Mouse (Mus musculus) CH12.LX (cell line): ENCODE data around the gene Tmtc1. TPM values are rescaled to one million over a fixed set of nuclear protein-coding genes. Genes with fewer than 3 reads are reported as not detected.

Source experiments
- DNase-seq: peaks from one replicate; pipeline ENCODE4 v3.0.0-alpha.2; 2013; ENCODE audit errors: extremely low read depth
- H3K27ac ChIP-seq: 2 replicates; pipeline ENCODE4 v1.5.1; 2012; ENCODE audit warnings: low read depth, mild to moderate bottlenecking, control low read depth, moderate library complexity; ENCODE audit not compliant: insufficient read depth
- H3K27me3 ChIP-seq: replicated peaks from 2 replicates; pipeline ENCODE3; 2012; ENCODE audit warnings: inconsistent platforms
- H3K36me3 ChIP-seq, 2 experiments: replicated peaks in 1 of 2; 2 replicates each; pipeline versions ENCODE3 to v1.6.1; 2012; ENCODE audit warnings: inconsistent platforms in 1 of 2, low read length in 1 of 2, mild to moderate bottlenecking in 1 of 2, mixed read lengths in 1 of 2, moderate library complexity in 1 of 2; ENCODE audit not compliant: control insufficient read depth in 1 of 2, insufficient read depth in 1 of 2
- H3K4me1 ChIP-seq, 2 experiments: 2 replicates each; pipeline ENCODE4 v1.6.1; 2012; ENCODE audit warnings: inconsistent platforms in 1 of 2, moderate library complexity in 1 of 2; ENCODE audit not compliant: insufficient read depth in 2 of 2, control insufficient read depth in 1 of 2
- H3K4me2 ChIP-seq: 2 replicates; pipeline ENCODE4 v1.6.1; 2012; ENCODE audit warnings: low read depth, mild to moderate bottlenecking, control low read depth; ENCODE audit not compliant: poor library complexity, insufficient read depth, severe bottlenecking
- H3K4me3 ChIP-seq, 3 experiments: fragments of 150-350 bp in 1 of 3; sonication (generic) in 1 of 3; replicated peaks in 1 of 3; 2 replicates each; pipeline versions ENCODE3 to v1.5.1; 2011 to 2012; ENCODE audit warnings: low read depth in 2 of 3, low read length in 2 of 3, mild to moderate bottlenecking in 2 of 3, moderate library complexity in 2 of 3, control low read depth in 1 of 3, improper control_type of control experiment in 1 of 3, inconsistent platforms in 1 of 3, mixed read lengths in 1 of 3; ENCODE audit not compliant: poor library complexity in 1 of 3
- H3K79me2 ChIP-seq: replicated peaks from 2 replicates; pipeline ENCODE4 v1.6.1; 2012; ENCODE audit warnings: mild to moderate bottlenecking, moderate library complexity; ENCODE audit not compliant: control insufficient read depth, poor library complexity, insufficient read depth, severe bottlenecking; ENCODE audit errors: extremely low read depth
- H3K9ac ChIP-seq: 2 replicates; pipeline ENCODE4 v1.6.1; 2012; ENCODE audit warnings: low read depth, mild to moderate bottlenecking, control low read depth, moderate library complexity; ENCODE audit not compliant: insufficient read depth
- H3K9me3 ChIP-seq: replicated peaks from 2 replicates; pipeline ENCODE3; 2012; ENCODE audit warnings: low read length, inconsistent platforms, mixed read lengths
- E2F4 ChIP-seq: IDR thresholded peaks from 2 replicates; pipeline ENCODE4 v1.6.1; 2011; ENCODE audit warnings: low read depth, low read length, improper control_type of control experiment; ENCODE audit not compliant: insufficient replicate concordance
- GABPA ChIP-seq: IDR thresholded peaks from 2 replicates; pipeline ENCODE4 v1.6.1; 2012; ENCODE audit warnings: low read depth, low read length, improper control_type of control experiment, inconsistent platforms; ENCODE audit not compliant: insufficient replicate concordance
- HCFC1 ChIP-seq: IDR thresholded peaks from 2 replicates; pipeline ENCODE4 v1.6.1; 2012; ENCODE audit warnings: low read depth, mild to moderate bottlenecking, inconsistent platforms, low read length, improper control_type of control experiment
- IRF4 ChIP-seq: IDR thresholded peaks from 2 replicates; pipeline ENCODE4 v1.6.1; 2014; ENCODE audit warnings: low read depth, mild to moderate bottlenecking, inconsistent platforms, low read length, improper control_type of control experiment
- JUN ChIP-seq: IDR thresholded peaks from 2 replicates; pipeline ENCODE4 v1.6.1; 2011; ENCODE audit warnings: low read depth, mild to moderate bottlenecking, low read length, improper control_type of control experiment, moderate library complexity; ENCODE audit not compliant: insufficient read depth
- MAFK ChIP-seq: IDR thresholded peaks from 2 replicates; pipeline ENCODE4 v1.6.1; 2011; ENCODE audit warnings: low read length, improper control_type of control experiment; ENCODE audit not compliant: insufficient replicate concordance
- MAX ChIP-seq: IDR thresholded peaks from 2 replicates; pipeline ENCODE4 v1.6.1; 2011; ENCODE audit warnings: low read length, improper control_type of control experiment
- MAZ ChIP-seq: IDR thresholded peaks from 2 replicates; pipeline ENCODE4 v1.6.1; 2012; ENCODE audit warnings: low read depth, mild to moderate bottlenecking, inconsistent platforms, low read length, improper control_type of control experiment, moderate library complexity
- MEF2A ChIP-seq: IDR thresholded peaks from 2 replicates; pipeline ENCODE4 v1.6.1; 2014; ENCODE audit warnings: low read depth, mild to moderate bottlenecking, inconsistent platforms, low read length, improper control_type of control experiment, borderline replicate concordance
- NRF1 ChIP-seq: IDR thresholded peaks from 2 replicates; pipeline ENCODE4 v1.6.1; 2014; ENCODE audit warnings: low read depth, mild to moderate bottlenecking, inconsistent platforms, low read length, improper control_type of control experiment, moderate library complexity
- POLR2AphosphoS2 ChIP-seq: IDR thresholded peaks from 2 replicates; pipeline ENCODE4 v1.6.1; 2011; ENCODE audit warnings: low read depth, low read length, improper control_type of control experiment
- RAD21 ChIP-seq: IDR thresholded peaks from 2 replicates; pipeline ENCODE4 v1.6.1; 2011; ENCODE audit warnings: low read depth, mild to moderate bottlenecking, low read length, improper control_type of control experiment, moderate library complexity
- RCOR1 ChIP-seq: conservative IDR thresholded peaks from 2 replicates; pipeline ENCODE4 v1.6.1; 2012; ENCODE audit warnings: low read depth, mild to moderate bottlenecking, inconsistent platforms, low read length, improper control_type of control experiment
- SIN3A ChIP-seq: IDR thresholded peaks from 2 replicates; pipeline ENCODE4 v1.6.1; 2012; ENCODE audit warnings: low read length, improper control_type of control experiment, inconsistent platforms
- TBP ChIP-seq: conservative IDR thresholded peaks from 2 replicates; pipeline ENCODE4 v1.6.1; 2011; ENCODE audit warnings: low read depth, low read length, improper control_type of control experiment
- USF1 ChIP-seq: IDR thresholded peaks from 2 replicates; pipeline ENCODE4 v1.6.1; 2014; ENCODE audit warnings: low read depth, mild to moderate bottlenecking, inconsistent platforms, low read length, improper control_type of control experiment
- USF2 ChIP-seq: conservative IDR thresholded peaks from 2 replicates; pipeline ENCODE4 v1.6.1; 2011; ENCODE audit warnings: low read depth, low read length, improper control_type of control experiment
- ZKSCAN1 ChIP-seq: IDR thresholded peaks from 2 replicates; pipeline ENCODE4 v1.6.1; 2012; ENCODE audit warnings: low read depth, inconsistent platforms, low read length, improper control_type of control experiment, borderline replicate concordance
- ZMIZ1 ChIP-seq: IDR thresholded peaks from 2 replicates; pipeline ENCODE4 v1.6.1; 2012; ENCODE audit warnings: low read depth, mild to moderate bottlenecking, inconsistent platforms, low read length, improper control_type of control experiment
- ZNF384 ChIP-seq: IDR thresholded peaks from 2 replicates; pipeline ENCODE4 v1.6.1; 2012; ENCODE audit warnings: low read depth, low read length, improper control_type of control experiment, inconsistent platforms
- dilution Hi-C: fragments of 300-500 bp; cut with MboI; formaldehyde crosslinking; loops from 2 replicates; pipeline ENCODE4 v1.14.3; 2020; ENCODE audit warnings: low sequenced_read_pairs; ENCODE audit not compliant: extremely low pct_unique_long_range_greater_than_20kb, extremely low pct_ligation_motif_present
- in situ Hi-C: fragments of 300-500 bp; cut with MboI; formaldehyde crosslinking; loops from 3 replicates; pipeline ENCODE4 v1.14.3; 2019; ENCODE audit warnings: low sequenced_read_pairs, low pct_ligation_motif_present, low pct_unique_long_range_greater_than_20kb, mixed read lengths
- polyA plus RNA-seq: library from polyadenylated mRNA; unstranded; fragments of >175 nt; gene quantifications from 2 replicates; pipeline ENCODE4 v1.2.1, GENCODE M21; 2012; ENCODE audit warnings: low read depth; ENCODE audit not compliant: insufficient read length
- total RNA-seq, 2 experiments: library from RNA; depleted of rRNA; stranded (reverse); fragments of 300-350 nt in 1 of 2; fragments of >200 nt in 1 of 2; gene quantifications; 2 replicates each; pipeline ENCODE4 v1.2.3; 2012 to 2014

The Tmtc1 gene
- total and polyA plus RNA-seq, 3 experiments, result 0.03 to 0.13 (median 0.04) TPM

DNA sequence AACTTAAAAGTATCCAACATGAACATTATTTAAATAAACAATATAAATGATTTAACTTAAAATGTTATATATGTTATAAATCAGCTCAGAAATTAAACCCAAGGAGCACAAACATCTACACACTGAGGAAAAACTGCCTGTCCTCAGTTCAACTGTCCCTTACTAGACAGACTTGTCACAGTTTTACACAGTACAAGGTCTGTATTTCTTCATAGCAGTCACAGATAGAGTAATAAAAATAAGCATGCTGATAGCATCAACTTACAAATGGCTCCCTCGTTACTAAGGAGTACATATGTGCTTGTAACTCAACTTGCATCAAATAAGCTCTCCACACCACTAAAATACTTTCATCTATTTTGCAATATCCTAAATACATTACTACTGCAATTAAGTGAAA, 239.1 kb downstream of the Tmtc1 start:
- dilution Hi-C loops, result no loop called here
- Histone ChIP-seq H3K9me3 (no peaks in the 10 kb centered on the region), H3K27ac (no peak overlapping the region), H3K79me2 (peaks cover 42% of the 10 kb centered on the region), H3K4me3 (no peak overlapping the region)
- TF ChIP-seq MEF2A (no peak), NRF1 (no peak), ZNF384 (no peak), USF1 (no peak), GABPA (no peak), ZKSCAN1 (no peak), RCOR1 (no peak), RAD21 (no peak), MAFK (no peak), JUN (no peak), MAX (no peak)
- TF ChIP-seq, all 38 proteins: peak for 0
- H3K36me3 ChIP-seq, result peaks cover 26 to 73% of the 10 kb centered on the region in 2 experiments
- no peak overlapping the region for H3K9ac ChIP-seq
- peaks cover 0 to 27% of the 10 kb centered on the region in 2 experiments; a peak in 1 of 4 replicates for H3K4me1 ChIP-seq
- H3K27me3 ChIP-seq, result no peaks in the 10 kb centered on the region
- in situ Hi-C loops, result no loop called here
- no peak overlapping the region for H3K4me2 ChIP-seq
- DNase-seq, result no peak

- H3K36me3 ChIP-seq, result peaks cover 43 to 81% of the 10 kb centered on the region in 2 experiments
- dilution Hi-C loops, result no loop called here
Observed at GRCm38 (mm10) chr6:148199729-148200128, 244.5 kb downstream of the Tmtc1 start.

More at GRCm38 (mm10) chr6:148199729-148200128, 244.5 kb downstream of the Tmtc1 start:
- H3K79me2 ChIP-seq, result 0 out of 2 replicates have a peak, but pooled peaks cover under 1% of the 10 kb centered on the region
- no peak overlapping the region for H3K9ac ChIP-seq
- no peak overlapping the region for H3K27ac ChIP-seq
- no peaks in the 10 kb centered on the region for H3K27me3 ChIP-seq
- no peak overlapping the region for H3K4me3 ChIP-seq
- in situ Hi-C loops, result no loop called here
- no peaks in the 10 kb centered on the region for H3K9me3 ChIP-seq
- no peak for TF ChIP-seq POLR2AphosphoS2
- TF ChIP-seq E2F4, result no peak
- no peak for TF ChIP-seq RCOR1
- no peak for TF ChIP-seq TBP
- no peak for TF ChIP-seq HCFC1
- TF ChIP-seq SIN3A, result no peak
- no peak for TF ChIP-seq IRF4
- TF ChIP-seq USF2, result no peak
- TF ChIP-seq MAZ, result no peak
- no peak for TF ChIP-seq ZMIZ1
- no peak for TF ChIP-seq MEF2A
- TF ChIP-seq, all 38 proteins: peak for 0
- no peaks in the 10 kb centered on the region for H3K4me1 ChIP-seq
- H3K4me2 ChIP-seq, result no peak overlapping the region
- no peak for DNase-seq
